Mouse (Mus musculus) T-cell, adult 66 days (primary cell): ENCODE measurements around the gene Sgpp1. TPM values are rescaled to one million over a fixed set of nuclear protein-coding genes. Genes with fewer than 3 reads are reported as not detected.

Experiments used
- total RNA-seq, 2 experiments: library from RNA; stranded (reverse); gene quantifications; 3 replicates in 1 of 2; 4 replicates in 1 of 2; pipeline ENCODE4 v1.2.4; 2023

The Sgpp1 gene
- 10 to 100 TPM; 45.9 to 46.0 TPM for total RNA-seq

GRCm38 (mm10) chr12:75735246-75736200 lies at the start of gene Sgpp1:
TSS of gene Sgpp1 (minus strand) at chr12:75735729.

DNA sequence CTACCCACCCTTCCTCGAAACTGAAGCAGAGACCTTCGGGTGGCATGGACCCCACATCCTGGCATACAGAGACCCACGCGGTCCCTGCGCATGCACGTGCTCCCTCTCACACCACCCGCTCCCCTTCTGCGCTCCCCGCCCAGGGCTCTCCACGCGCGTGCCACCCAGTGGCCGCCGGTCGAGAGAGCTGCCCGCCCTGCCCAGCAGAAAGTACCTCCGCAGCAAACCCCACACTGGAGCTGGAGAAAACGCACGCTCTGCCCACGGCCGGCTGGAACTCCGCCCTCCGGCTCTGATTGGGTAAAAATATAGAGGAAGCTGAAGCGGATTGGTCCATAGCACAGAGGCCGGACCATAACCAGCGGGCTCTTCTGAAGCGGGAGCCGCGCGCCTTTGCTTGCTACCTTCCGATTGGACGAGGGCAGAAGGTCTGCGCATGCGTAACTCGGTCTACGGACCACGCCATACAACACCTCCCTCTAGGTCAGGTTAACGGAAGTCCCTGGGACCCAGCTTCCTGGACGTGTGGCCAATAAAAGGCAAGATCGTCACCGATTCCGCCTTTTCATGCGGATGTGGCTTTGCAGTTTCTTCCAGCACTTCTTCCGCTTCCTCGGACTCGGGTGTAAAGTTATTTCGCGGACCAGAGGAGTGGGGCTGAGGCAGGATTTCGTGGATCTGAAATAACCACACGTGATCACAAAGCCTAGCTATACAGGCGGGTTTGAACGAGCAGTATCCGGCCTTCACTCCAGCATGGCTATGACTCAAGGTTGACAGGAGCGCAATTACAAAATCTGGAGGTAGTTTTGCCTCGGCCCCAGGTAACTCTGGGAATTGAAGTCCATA lies 66.0 kb downstream of the Sgpp1 start, which contains the start of gene Wdr89:
Gene Wdr89 (minus strand): TSS at position 280 of the 849 bp plus-strand sequence.

Other genes with a start within 250 kb of the Sgpp1 start
- 10 to 100 TPM; 60.9 to 71.1 TPM for gene Ppp2r5e, start 139.5 kb downstream of the Sgpp1 start, total RNA-seq
- 1 to 10 TPM; 9.4 to 9.8 TPM for gene Wdr89, start 66.2 kb downstream of the Sgpp1 start, total RNA-seq
- gene Syne2, start 82.4 kb upstream of the Sgpp1 start, total RNA-seq = 10 to 100 TPM; 27.9 to 28.0 TPM